Mouse (Mus musculus): ENCODE data around the gene Clec4g. TPM values are rescaled to one million over a fixed set of nuclear protein-coding genes. Genes with fewer than 3 reads are reported as not detected.

The Clec4g gene
- polyA plus RNA-seq (2012; rRNA removed) = 3.0 and 3.5 TPM in 2 replicates

DNA sequence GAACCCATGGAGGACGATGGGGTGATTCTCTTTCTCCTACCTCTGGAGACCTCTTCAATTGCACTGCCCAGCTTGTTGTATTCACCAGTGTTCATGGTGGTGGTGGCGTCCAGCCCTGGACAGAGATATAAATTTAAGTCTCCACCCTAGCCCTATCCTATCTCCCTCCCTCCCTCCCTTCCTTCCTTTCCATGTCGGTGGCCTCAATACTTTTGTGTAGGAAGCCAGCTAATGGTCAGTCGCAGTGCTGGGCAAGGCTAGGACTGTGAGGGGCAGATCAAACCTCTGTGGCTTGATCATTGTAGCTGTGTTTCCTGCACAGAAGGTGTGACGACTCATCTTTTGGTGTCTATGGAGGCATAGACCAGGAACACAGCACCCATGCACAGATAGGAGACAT, at the start of gene Clec4g:
TSS of gene Clec4g (minus strand) at position 101 of the 400 bp plus-strand sequence.

DNA sequence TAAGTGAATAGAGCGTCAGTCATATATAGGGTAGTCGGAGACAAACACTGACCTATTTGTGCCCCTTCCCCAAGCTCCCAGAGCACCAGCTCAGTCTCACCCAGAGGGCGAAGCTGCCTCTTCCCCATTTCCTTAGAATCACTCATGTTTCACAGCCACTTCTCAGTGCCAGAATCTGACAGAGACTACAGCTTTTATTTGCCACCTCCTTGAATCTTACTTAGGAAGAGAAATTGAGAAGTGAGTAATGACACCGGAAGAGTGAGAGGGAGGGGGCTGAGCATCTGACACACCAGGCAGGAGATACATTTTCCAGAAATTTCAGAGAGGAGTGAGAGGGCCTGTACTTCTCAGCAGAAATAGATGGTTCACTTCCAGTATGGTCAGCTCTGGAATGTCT, 28.3 kb upstream of the Clec4g start, which contains the start of gene Cd209a:
TSS of gene Cd209a (minus strand) at position 224 of the 400 bp plus-strand sequence.

DNA sequence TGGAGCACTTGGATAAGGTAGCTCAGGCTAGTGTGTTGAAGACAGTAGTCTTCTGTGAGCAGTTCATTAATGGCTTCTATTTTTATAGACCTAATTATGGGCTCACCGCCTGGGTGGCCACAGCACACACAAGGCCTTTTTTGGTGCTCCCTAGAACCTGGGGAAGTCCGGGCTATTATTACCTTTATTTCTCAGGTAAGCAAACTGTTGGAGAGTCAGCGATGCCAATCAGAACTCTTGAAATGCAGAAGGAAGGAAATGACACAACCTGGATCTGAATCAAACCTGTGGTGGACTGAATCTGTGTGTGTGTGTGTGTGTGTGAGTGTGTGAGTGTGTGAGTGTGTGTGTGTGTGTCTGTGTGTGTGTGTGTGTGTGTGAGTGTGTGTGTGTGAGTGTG, 26.3 kb downstream of the Clec4g start, which contains the start of gene Fcer2a:
TSS of gene Fcer2a (minus strand) at position 55 of the 400 bp plus-strand sequence.

DNA sequence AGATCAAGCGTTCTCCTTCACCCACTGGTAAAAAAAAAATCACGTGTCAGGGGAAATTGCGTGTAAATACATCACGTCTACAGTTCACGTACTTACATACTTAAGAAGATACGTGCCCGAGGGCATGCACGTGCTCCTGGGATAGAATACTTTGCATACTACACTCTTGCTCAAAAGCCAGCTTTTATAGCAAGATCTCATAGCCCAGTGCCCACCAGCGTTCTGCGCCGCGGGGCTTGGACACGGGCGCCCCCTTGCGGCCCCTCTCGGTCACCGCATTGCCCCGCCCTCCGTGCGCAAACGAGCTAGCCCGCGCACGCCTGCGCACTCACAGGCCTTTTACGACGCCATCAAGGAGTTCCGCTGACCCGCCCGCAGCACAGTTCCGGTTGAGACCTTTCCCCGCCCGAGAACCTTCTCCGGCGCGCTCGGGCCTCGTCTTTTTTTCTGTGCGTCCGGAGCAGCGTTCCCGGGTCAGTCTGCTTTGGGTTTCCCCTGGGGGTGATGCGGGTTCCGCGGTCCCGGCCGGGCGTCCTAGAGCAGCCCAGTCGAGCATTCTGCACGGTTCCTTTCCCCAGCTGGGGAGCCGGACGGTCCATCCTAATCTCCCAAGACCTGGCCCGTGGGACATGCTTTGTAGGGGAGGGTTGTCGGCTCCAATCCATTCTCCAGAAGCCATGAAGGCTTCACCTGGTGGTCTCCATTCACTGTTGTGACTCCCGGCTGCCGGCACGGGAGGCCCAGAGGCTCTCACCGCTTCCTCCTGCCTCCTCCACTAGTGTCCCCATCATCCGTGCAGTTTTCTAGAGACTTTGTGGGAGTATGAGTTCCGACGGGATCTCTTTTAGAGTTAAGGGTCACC, 44.1 kb downstream of the Clec4g start, which contains the start of gene Trappc5:
TSS of gene Trappc5 (plus strand) at position 169 of the 862 bp plus-strand sequence.

DNA sequence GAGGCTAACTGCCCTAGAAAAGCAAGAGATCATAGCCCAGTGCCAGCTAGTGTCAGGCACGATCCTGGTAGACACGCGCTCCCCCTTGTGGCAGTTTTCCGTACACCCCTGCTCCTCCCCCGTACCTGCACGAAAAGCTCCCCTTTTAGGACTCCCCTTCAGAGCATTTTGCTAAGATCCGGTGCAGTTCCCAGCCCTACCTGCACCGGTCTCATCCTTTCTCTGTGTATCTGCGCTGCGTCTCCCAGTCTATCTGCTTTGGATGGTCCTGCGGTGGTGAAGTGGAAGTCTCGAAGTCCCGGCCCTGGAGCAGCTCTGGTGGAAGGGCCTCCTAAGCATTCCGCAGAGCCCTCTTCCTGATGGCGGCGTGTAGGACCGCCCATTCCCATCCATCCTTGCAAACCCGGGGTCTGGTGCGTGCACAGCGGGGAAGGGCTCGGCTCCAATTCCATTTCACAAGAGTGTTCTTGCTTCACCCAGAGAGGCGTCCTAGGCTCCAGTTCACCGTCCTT, 48.4 kb downstream of the Clec4g start, which contains the start of gene Fcor:
TSS of gene Fcor (minus strand) at position 383 of the 512 bp plus-strand sequence.

DNA sequence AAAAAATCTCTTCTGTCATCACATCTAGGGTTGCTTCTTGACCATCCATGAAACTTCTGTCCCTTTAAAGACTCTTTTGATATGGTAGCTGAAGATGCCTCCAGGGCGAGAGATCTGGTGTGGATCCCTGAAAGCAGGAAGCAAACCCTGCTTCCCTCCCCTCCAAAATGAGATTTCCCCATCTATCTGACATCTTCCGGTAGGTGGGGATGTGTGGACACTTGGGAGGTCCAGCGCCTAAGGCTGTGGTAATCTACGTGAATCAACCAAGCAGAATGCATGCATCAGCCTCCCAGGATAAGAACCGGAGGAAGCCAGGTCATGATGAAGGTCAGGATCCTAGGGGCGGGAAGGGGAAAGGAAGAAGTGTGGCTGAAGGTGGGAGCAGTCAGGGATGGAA, 54.9 kb downstream of the Clec4g start, which contains the start of gene Mcemp1:
TSS of gene Mcemp1 (plus strand) at position 248 of the 400 bp plus-strand sequence.

Other genes starting within 250 kb of the Clec4g start
- gene Tex45, start 249.8 kb downstream of the Clec4g start, polyA plus RNA-seq (2012; rRNA removed) = 0.02 TPM in 1 of 2 replicates, not detected in the other
- gene Zfp358, start 227.5 kb downstream of the Clec4g start, polyA plus RNA-seq (2012; rRNA removed) = 4.3 and 4.4 TPM in 2 replicates
- 23.0 and 25.9 TPM in 2 replicates for gene Mcoln1, start 220.2 kb downstream of the Clec4g start, polyA plus RNA-seq (2012; rRNA removed)
- gene Pnpla6, start 205.3 kb downstream of the Clec4g start, polyA plus RNA-seq (2012; rRNA removed) = 12.1 and 13.4 TPM in 2 replicates
- 2.6 and 3.3 TPM in 2 replicates for gene C330021F23Rik, start 152.7 kb downstream of the Clec4g start, polyA plus RNA-seq (2012; rRNA removed)
- gene Camsap3, start 133.4 kb downstream of the Clec4g start, polyA plus RNA-seq (2012; rRNA removed) = 2.4 and 2.6 TPM in 2 replicates
- 25.8 and 27.8 TPM in 2 replicates for gene Xab2, start 99.3 kb downstream of the Clec4g start, polyA plus RNA-seq (2012; rRNA removed)
- gene Pet100, start 99.1 kb downstream of the Clec4g start, polyA plus RNA-seq (2012; rRNA removed) = 32.5 and 36.6 TPM in 2 replicates
- gene Pcp2, start 95.1 kb downstream of the Clec4g start, polyA plus RNA-seq (2012; rRNA removed) = not detected in 2 replicates
- 46.1 and 55.2 TPM in 2 replicates for gene Stxbp2, start 89.7 kb downstream of the Clec4g start, polyA plus RNA-seq (2012; rRNA removed)
- 0.03 TPM in 1 of 2 replicates, not detected in the other for gene Retn, start 64.9 kb downstream of the Clec4g start, polyA plus RNA-seq (2012; rRNA removed)
- 1.2 and 1.8 TPM in 2 replicates for gene Mcemp1, start 54.9 kb downstream of the Clec4g start, polyA plus RNA-seq (2012; rRNA removed)
- 1.7 and 2.2 TPM in 2 replicates for gene Fcor, start 48.3 kb downstream of the Clec4g start, polyA plus RNA-seq (2012; rRNA removed)
- 12.6 and 13.2 TPM in 2 replicates for gene Trappc5, start 44.4 kb downstream of the Clec4g start, polyA plus RNA-seq (2012; rRNA removed)
- gene Fcer2a, start 26.5 kb downstream of the Clec4g start, polyA plus RNA-seq (2012; rRNA removed) = not detected in 2 replicates
- 0.06 and 0.07 TPM in 2 replicates for gene Cd209a, start 28.3 kb upstream of the Clec4g start, polyA plus RNA-seq (2012; rRNA removed)
- not detected in 2 replicates for gene Cd209e, start 133.7 kb upstream of the Clec4g start, polyA plus RNA-seq (2012; rRNA removed)
- gene Cd209d, start 157.9 kb upstream of the Clec4g start, polyA plus RNA-seq (2012; rRNA removed) = not detected in 2 replicates
- gene Cd209b, start 206.2 kb upstream of the Clec4g start, polyA plus RNA-seq (2012; rRNA removed) = not detected in 2 replicates
- gene Cd209c, start 234.1 kb upstream of the Clec4g start, polyA plus RNA-seq (2012; rRNA removed) = 0.09 TPM in 1 of 2 replicates, not detected in the other